Mouse (Mus musculus) liver, embryonic 14.5 days (tissue): ENCODE measurements at regions not wholly inside any gene's neighbourhood (a gene's known extent, or its start where the extent isn't known, plus 50 kb on each side); places are given as distances from the start of the nearest gene placed in this dataset.

Experiments
- ATAC-seq: fragments of 200-750 bp; cut with Nextera tagmentation; 2 replicates; pipeline ENCODE4 v1.8.0; 2017; ENCODE audit warnings: moderate number of reproducible peaks, mild to moderate bottlenecking, moderate library complexity; ENCODE audit not compliant: insufficient read depth
- DNase-seq, 3 experiments: peaks; one replicate each; pipeline ENCODE4 v3.0.0-alpha.2; 2012 to 2013; ENCODE audit warnings: low read depth in 3 of 3, low spot score in 3 of 3
- H3K27ac ChIP-seq: fragments of 300-500 bp; sonication (generic); 2 replicates; pipeline ENCODE4 v1.5.1; 2014; ENCODE audit warnings: moderate library complexity, mild to moderate bottlenecking, control low read depth, inconsistent platforms
- H3K27me3 ChIP-seq: fragments of 300-500 bp; sonication (generic); 2 replicates; pipeline ENCODE4 v1.6.1; 2014; ENCODE audit warnings: mild to moderate bottlenecking, low read length, moderate library complexity; ENCODE audit not compliant: control insufficient read depth, insufficient read depth
- H3K36me3 ChIP-seq: fragments of 300-500 bp; sonication (generic); replicated peaks from 2 replicates; pipeline ENCODE4 v1.6.1; 2014; ENCODE audit warnings: low read depth; ENCODE audit not compliant: control insufficient read depth, insufficient read depth
- H3K4me1 ChIP-seq, 2 experiments: fragments of 200-500 bp in 1 of 2; fragments of 300-500 bp in 1 of 2; sonication (generic) in 1 of 2; replicated peaks; 2 replicates each; pipeline ENCODE4 v1.6.1; 2012 to 2014; ENCODE audit warnings: antibody characterized with exemption in 1 of 2, inconsistent platforms in 1 of 2, low read length in 1 of 2; ENCODE audit not compliant: control insufficient read depth in 2 of 2, insufficient read depth in 2 of 2
- H3K4me2 ChIP-seq: fragments of 300-500 bp; sonication (generic); 2 replicates; pipeline ENCODE4 v1.6.1; 2014; ENCODE audit warnings: low read depth, mild to moderate bottlenecking, control low read depth, moderate library complexity
- H3K4me3 ChIP-seq, 2 experiments: fragments of 200-500 bp in 1 of 2; fragments of 300-500 bp in 1 of 2; sonication (generic) in 1 of 2; 2 replicates each; pipeline ENCODE4 v1.5.1; 2012 to 2014; ENCODE audit warnings: low read depth in 2 of 2, low read length in 2 of 2, mild to moderate bottlenecking in 2 of 2, control low read depth in 1 of 2, inconsistent platforms in 1 of 2, moderate library complexity in 1 of 2; ENCODE audit not compliant: insufficient read depth in 1 of 2
- H3K9ac ChIP-seq: fragments of 300-500 bp; sonication (generic); replicated peaks from 2 replicates; pipeline ENCODE4 v1.6.1; 2014; ENCODE audit warnings: mild to moderate bottlenecking, control low read depth, moderate library complexity
- H3K9me3 ChIP-seq: fragments of 300-500 bp; sonication (generic); 2 replicates; pipeline ENCODE4 v1.6.1; 2016; ENCODE audit warnings: low read length, mixed read lengths; ENCODE audit not compliant: control insufficient read depth
- CTCF ChIP-seq: IDR thresholded peaks from 2 replicates; pipeline ENCODE4 v1.5.1; 2016; ENCODE audit warnings: antibody characterized with exemption, low read depth, control low read depth
- EP300 ChIP-seq: IDR thresholded peaks from 2 replicates; pipeline ENCODE4 v1.6.1; 2016; ENCODE audit warnings: antibody characterized with exemption, low read depth
- WGBS: fragments of 180-500 bp; shearing (Covaris S2); extraction: QIAGEN DNeasy Blood & Tissue Kit; methylation state at CpG from one replicate; pipeline ENCODE4 v1.1.7; 2014; ENCODE audit not compliant: insufficient replicate concordance; 5-methylcytosine and 5-hydroxymethylcytosine counted together

DNA sequence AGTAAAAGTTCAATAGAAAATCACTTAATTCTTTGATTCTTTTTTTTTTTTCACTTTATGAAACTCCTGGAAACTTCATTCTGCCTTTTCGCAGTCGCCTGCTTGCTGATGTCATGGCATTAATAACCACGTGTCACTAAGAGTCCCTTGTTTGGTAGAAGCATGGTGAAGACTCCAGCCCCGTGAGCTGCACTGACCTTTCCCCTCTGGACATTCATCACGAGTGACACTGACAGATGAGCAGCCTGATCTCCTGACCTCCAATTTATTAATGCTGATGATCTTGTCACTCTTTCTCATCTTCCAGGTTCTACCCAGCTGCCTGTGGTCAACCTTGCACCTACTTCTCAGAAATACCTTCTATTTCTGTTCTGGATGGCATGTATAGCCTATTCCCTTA, 867.1 kb upstream of the Slit2 start:
- Histone ChIP-seq H3K27ac (no peak overlapping the region), H3K9ac (no peak overlapping the region), H3K27me3 (no peaks in the 10 kb centered on the region), H3K4me1 (no peaks in the 10 kb centered on the region), H3K36me3 (no peaks in the 10 kb centered on the region), H3K9me3 (no peaks in the 10 kb centered on the region), H3K4me2 (no peak overlapping the region), H3K4me3 (no peak overlapping the region)
- 53% methylated on average over 5 of the region's 5 CpGs for WGBS
- ATAC-seq (no peak), DNase-seq (no peak)
- TF ChIP-seq CTCF (no peak), EP300 (no peak)

DNA sequence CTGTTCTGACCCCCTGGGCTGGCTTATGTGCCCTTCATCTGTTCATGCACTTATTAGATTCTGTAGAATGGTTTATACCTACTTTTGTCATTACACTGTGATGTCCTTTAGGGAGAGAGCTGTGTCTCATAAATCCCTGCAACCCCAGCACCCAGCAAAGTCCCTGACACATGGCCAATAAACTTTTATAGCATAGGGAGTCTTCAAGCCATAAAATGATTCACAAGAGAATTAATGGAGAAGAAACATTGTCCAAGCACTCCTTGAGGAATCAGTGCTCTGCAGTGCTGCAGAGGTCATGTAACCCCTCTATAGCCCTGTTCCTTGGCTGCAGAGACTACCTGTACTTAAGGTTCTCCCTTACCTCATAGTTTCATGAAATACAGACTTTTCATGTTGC, 887.2 kb upstream of the Slit2 start:
- DNase-seq (no peak), ATAC-seq (no peak)
- Histone ChIP-seq H3K4me2 (no peak overlapping the region), H3K9me3 (no peaks in the 10 kb centered on the region), H3K4me1 (no peaks in the 10 kb centered on the region), H3K36me3 (no peaks in the 10 kb centered on the region), H3K27me3 (no peaks in the 10 kb centered on the region), H3K27ac (no peak overlapping the region), H3K4me3 (no peak overlapping the region), H3K9ac (no peak overlapping the region)
- TF ChIP-seq EP300 (no peak), CTCF (no peak)

- no peak overlapping the region for H3K4me3 ChIP-seq
- H3K9ac ChIP-seq, result no peak overlapping the region
- H3K9me3 ChIP-seq, result no peaks in the 10 kb centered on the region
- no peak overlapping the region for H3K27ac ChIP-seq
- H3K36me3 ChIP-seq, result no peaks in the 10 kb centered on the region
- no peak overlapping the region for H3K4me2 ChIP-seq
- ATAC-seq (no peak), DNase-seq (no peak)
- 61% methylated on average over 3 of the region's 3 CpGs for WGBS
- no peaks in the 10 kb centered on the region for H3K27me3 ChIP-seq
- TF ChIP-seq EP300, result no peak
- no peak for TF ChIP-seq CTCF
- H3K4me1 ChIP-seq, result no peaks in the 10 kb centered on the region
Measured at GRCm38 (mm10) chr5:47052942-47053341, 930.0 kb upstream of the Slit2 start.

- no peaks in the 10 kb centered on the region for H3K27me3 ChIP-seq
- H3K36me3 ChIP-seq, result no peaks in the 10 kb centered on the region
- no peaks in the 10 kb centered on the region for H3K4me1 ChIP-seq
- H3K4me2 ChIP-seq, result no peak overlapping the region
- 14% methylated on average over 1 of the region's 1 CpGs for WGBS
- no peaks in the 10 kb centered on the region for H3K9me3 ChIP-seq
- no peak for TF ChIP-seq EP300
- DNase-seq (no peak), ATAC-seq (no peak)
- H3K9ac ChIP-seq, result no peak overlapping the region
- H3K4me3 ChIP-seq, result no peak overlapping the region
- no peak overlapping the region for H3K27ac ChIP-seq
Measured at GRCm38 (mm10) chr5:47036752-47037151, 946.2 kb upstream of the Slit2 start.

DNA sequence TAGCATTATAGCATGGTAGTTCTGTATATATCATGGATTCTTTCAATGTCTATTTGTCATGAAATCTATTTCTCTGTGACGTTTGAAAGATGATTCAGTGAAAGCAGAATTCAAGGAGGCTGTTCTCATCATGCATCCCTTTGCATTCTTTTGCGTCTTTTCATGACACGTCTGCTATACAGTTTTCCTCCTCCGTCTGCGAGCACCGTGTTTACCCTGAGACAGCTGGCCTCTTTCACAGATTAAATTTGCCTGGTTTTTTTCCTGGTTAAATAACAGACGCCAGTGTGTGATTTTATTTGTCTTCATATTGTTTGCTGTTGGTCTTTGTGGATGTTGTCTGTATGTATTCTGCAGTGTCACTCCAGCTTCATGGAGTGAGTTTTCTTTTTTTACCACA, 948.9 kb upstream of the Slit2 start:
- H3K27ac ChIP-seq, result no peak overlapping the region
- no peak overlapping the region for H3K4me3 ChIP-seq
- TF ChIP-seq EP300 (no peak), CTCF (no peak)
- DNase-seq (no peak), ATAC-seq (no peak)
- no peaks in the 10 kb centered on the region for H3K4me1 ChIP-seq
- H3K4me2 ChIP-seq, result no peak overlapping the region
- H3K27me3 ChIP-seq, result no peaks in the 10 kb centered on the region
- H3K9ac ChIP-seq, result no peak overlapping the region
- H3K36me3 ChIP-seq, result no peaks in the 10 kb centered on the region
- no peaks in the 10 kb centered on the region for H3K9me3 ChIP-seq
- WGBS, result 61% methylated on average over 7 of the region's 7 CpGs

DNA sequence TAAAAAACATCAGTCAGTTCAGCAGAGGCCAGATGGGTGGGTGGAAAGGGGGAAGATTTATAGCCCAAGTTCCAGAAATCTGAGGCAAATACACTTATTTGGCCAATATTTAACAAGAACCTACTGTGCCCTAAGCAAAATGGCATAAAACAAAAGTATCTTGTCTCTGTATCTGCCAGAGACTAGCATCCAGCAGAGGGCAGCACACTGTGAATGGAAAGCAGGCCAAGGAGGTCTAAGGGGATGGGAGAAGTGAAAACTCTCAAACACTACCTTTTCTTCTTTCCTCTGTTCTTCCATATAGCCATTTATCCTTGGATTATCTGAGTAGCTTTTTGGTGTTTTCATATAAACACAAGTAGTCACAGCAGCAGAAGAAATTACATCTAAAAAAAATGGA, 968.6 kb upstream of the Slit2 start:
- no peaks in the 10 kb centered on the region for H3K9me3 ChIP-seq
- no peak overlapping the region for H3K9ac ChIP-seq
- no peaks in the 10 kb centered on the region for H3K27me3 ChIP-seq
- H3K4me2 ChIP-seq, result no peak overlapping the region
- no peak overlapping the region for H3K27ac ChIP-seq
- no peak overlapping the region for H3K4me3 ChIP-seq
- H3K36me3 ChIP-seq, result no peaks in the 10 kb centered on the region
- no peak for ATAC-seq
- peak in 1 of 3 experiments; percentile 1 for DNase-seq
- H3K4me1 ChIP-seq, result no peaks in the 10 kb centered on the region
- TF ChIP-seq EP300 (no peak), CTCF (peak; percentile 52)
